ENCODE assay signal across 15 mouse cellular contexts in genomic region chr13:43830892-43831673, GRCm38 (mm10). TPM values are rescaled to one million over a fixed set of nuclear protein-coding genes. Genes with fewer than 3 reads are reported as not detected.
DNase-seq lines count a peak whose midpoint lies in the region; ATAC-seq and TF ChIP-seq lines count a peak whose summit lies in the region.
"Had no signal": no experiment of that assay in that cellular context is flagged by ENCODE, and none has a peak within 500 bp of the region (broad histone marks: within the 10 kb centered on the region; RNA-seq: fewer than 3 reads in every experiment).

No protein-coding gene starts in this region.

- intact Hi-C loops in heart, adult 2 months (cut with DNase I): no loop called here
- intact Hi-C loops in gastrocnemius, adult 2 months (cut with DNase I): no loop called here
- intact Hi-C loops in heart, postnatal 36 days (cut with DNase I): no loop called here
- intact Hi-C loops in left cerebral cortex, postnatal 25 days (cut with DNase I): no loop called here

- no peak overlapping the region for H3K4me2 ChIP-seq in heart, embryonic 11.5 days
- H3K4me2 ChIP-seq: limb, embryonic 15.5 days; lung, embryonic 14.5 days had no signal

- TF ChIP-seq CTCF in heart, adult 2 months (IDR thresholded peaks at IDR 0.05): no peak
- no peak for TF ChIP-seq CTCF in gastrocnemius, adult 2 months (IDR thresholded peaks at IDR 0.05)

- 70% methylated on average over 8 of the region's 8 CpGs for WGBS in heart, adult 2 months
- WGBS in heart, embryonic 11.5 days (ENCODE audit: insufficient replicate concordance): 79% methylated on average over 8 of the region's 8 CpGs

- H3K4me3 ChIP-seq in heart, adult 2 months: no peak overlapping the region
- no peak overlapping the region for H3K4me3 ChIP-seq in heart, embryonic 11.5 days (ENCODE audit: low read depth, low read length)
- no peak overlapping the region for H3K4me3 ChIP-seq in gastrocnemius, adult 2 months
- H3K4me3 ChIP-seq: limb, embryonic 15.5 days; megakaryocyte, embryonic 14.5 days had no signal

- H3K36me3 ChIP-seq in heart, adult 2 months (ENCODE audit: control insufficient read depth, insufficient read depth, low read length): no peaks in the 10 kb centered on the region
- H3K36me3 ChIP-seq in heart, embryonic 11.5 days (ENCODE audit: control insufficient read depth, insufficient read depth, low read length): no peaks in the 10 kb centered on the region
- H3K36me3 ChIP-seq: limb, embryonic 15.5 days had no signal

- TF ChIP-seq POLR2A in heart, adult 2 months (IDR thresholded peaks at IDR 0.05; ENCODE audit: insufficient read depth, low read depth, low read length): no peak

- H3K9ac ChIP-seq in heart, adult 2 months (ENCODE audit: low read depth, low read length): no peak overlapping the region
- no peak overlapping the region for H3K9ac ChIP-seq in heart, embryonic 11.5 days (ENCODE audit: low read depth, low read length)
- H3K9ac ChIP-seq: limb, embryonic 15.5 days; lung, embryonic 14.5 days had no signal

- H3K4me1 ChIP-seq in heart, adult 2 months (ENCODE audit: control insufficient read depth, insufficient read depth, low read length): no peaks in the 10 kb centered on the region
- peaks cover 3% of the 10 kb centered on the region for H3K4me1 ChIP-seq in heart, embryonic 11.5 days (ENCODE audit: control insufficient read depth, insufficient read depth, low read length)
- H3K4me1 ChIP-seq: megakaryocyte, embryonic 14.5 days had no signal

- H3K9me3 ChIP-seq in heart, embryonic 11.5 days (replicated peaks; ENCODE audit: control insufficient read depth, low read length): no peaks in the 10 kb centered on the region
- H3K9me3 ChIP-seq: limb, embryonic 15.5 days had no signal

- TF ChIP-seq EP300 in heart, adult 2 months (IDR thresholded peaks at IDR 0.05; ENCODE audit: insufficient read depth, low read depth, low read length): 0 out of 2 replicates have a peak, but pooled peaks have one; percentile 43

- H3K27me3 ChIP-seq in heart, adult 2 months (ENCODE audit: control insufficient read depth, insufficient read depth, low read length): no peaks in the 10 kb centered on the region
- no peaks in the 10 kb centered on the region for H3K27me3 ChIP-seq in heart, embryonic 11.5 days (ENCODE audit: control insufficient read depth, insufficient read depth, low read length)
- H3K27me3 ChIP-seq: limb, embryonic 15.5 days had no signal

- H3K27ac ChIP-seq in heart, adult 2 months: no peak overlapping the region
- H3K27ac ChIP-seq in heart, embryonic 11.5 days (ENCODE audit: low read depth, low read length): no peak overlapping the region
- H3K27ac ChIP-seq in gastrocnemius, adult 2 months: no peak overlapping the region
- H3K27ac ChIP-seq: limb, embryonic 15.5 days had no signal

- H3K79me2 ChIP-seq in heart, adult 2 months (replicated peaks; ENCODE audit: control insufficient read depth, insufficient read depth, low read length): no peaks in the 10 kb centered on the region

- no peak for ATAC-seq in heart, embryonic 11.5 days (replicated peaks; ENCODE audit: insufficient number of reproducible peaks, low FRiP score, low TSS enrichment)
- ATAC-seq: forebrain, embryonic 16.5 days; hindbrain, embryonic 16.5 days had no signal

- DNase-seq in heart, adult 2 months: peak; percentile 52 to 69
- peak; percentile 51 for DNase-seq in gastrocnemius, adult 2 months
- peak; percentile 18 to 54 for DNase-seq in heart, postnatal 36 days
- DNase-seq in skeletal muscle tissue, adult 2 months (ENCODE audit: low read depth, low spot score): peak; percentile 42
- no peak for DNase-seq in right cerebral cortex, adult 2 months (ENCODE audit: low spot score in 2 of 2)
- DNase-seq in spleen, postnatal 4 days (ENCODE audit: low spot score in 2 of 2): no peak
- no peak for DNase-seq in left cerebral cortex, postnatal 25 days (ENCODE audit: low spot score in 2 of 2)
- DNase-seq: cerebellum, adult 11 months had no signal

RNA-seq across cellular contexts. Expression of gene Cd83, which starts 46.5 kb away (rescaled TPM):
- total RNA-seq in heart, adult 2 months (2021): 1 to 10 TPM; 2.4 to 2.8 TPM
- 3.2 and 4.3 TPM in 2 replicates for polyA plus RNA-seq in heart, adult 2 months (2012; rRNA removed)
- polyA plus RNA-seq in heart, embryonic 11.5 days (2014; fragmentation: Nextera tagmentation; extraction: Ambion mirVana): 2.2 and 2.4 TPM in 2 replicates
- total RNA-seq in gastrocnemius, adult 2 months (2021): 1 to 10 TPM in 1 of 2 experiments, under 1 TPM in 1; 0.33 to 1.3 TPM
- 1 to 10 TPM; 4.1 to 4.5 TPM for total RNA-seq in heart, postnatal 36 days (2021)
- total RNA-seq in left cerebral cortex, postnatal 25 days (2021): 1 to 10 TPM; 8.2 to 8.7 TPM
- total RNA-seq: common myeloid progenitor, adult 5-6 weeks had no signal

Comparison
In these comparisons a context has a peak if more than half of its experiments do, and no peak if none do; other contexts are left out.
1. DNase-seq: peak in heart, adult 2 months (2 of 2), gastrocnemius, adult 2 months (single experiment), heart, postnatal 36 days (2 of 2) and skeletal muscle tissue, adult 2 months (single experiment); none in right cerebral cortex, adult 2 months (0 of 2), spleen, postnatal 4 days (0 of 2) and left cerebral cortex, postnatal 25 days (0 of 2).